Mouse (Mus musculus) erythroblast, embryonic 14.5 days (primary cell): ENCODE measurements around the gene Utp18. TPM values are rescaled to one million over a fixed set of nuclear protein-coding genes. Genes with fewer than 3 reads are reported as not detected.

Experiments
- H3K27me3 ChIP-seq: 2 replicates; pipeline ENCODE4 v1.6.1; 2012; ENCODE audit warnings: inconsistent platforms; ENCODE audit not compliant: control insufficient read depth
- H3K36me3 ChIP-seq: 2 replicates; pipeline ENCODE4 v1.6.1; 2012; ENCODE audit warnings: mild to moderate bottlenecking, inconsistent platforms; ENCODE audit not compliant: control insufficient read depth
- H3K4me1 ChIP-seq: 2 replicates; pipeline ENCODE4 v1.6.1; 2012; ENCODE audit warnings: inconsistent platforms; ENCODE audit not compliant: control insufficient read depth
- H3K4me3 ChIP-seq: replicated peaks from 2 replicates; pipeline ENCODE3; 2012; ENCODE audit warnings: moderate library complexity, mild to moderate bottlenecking, inconsistent platforms
- H3K9me3 ChIP-seq: 2 replicates; pipeline ENCODE4 v1.6.1; 2012; ENCODE audit warnings: low read length, inconsistent platforms, mixed read lengths; ENCODE audit not compliant: control insufficient read depth
- GATA1 ChIP-seq: IDR thresholded peaks from 2 replicates; pipeline ENCODE4 v1.6.1; 2012; ENCODE audit warnings: low read length, inconsistent platforms, mixed read lengths
- TAL1 ChIP-seq: IDR thresholded peaks from 3 replicates; pipeline ENCODE4 v1.6.1; 2012; ENCODE audit warnings: low read length, inconsistent platforms, mixed read lengths
- polyA plus RNA-seq: library from polyadenylated mRNA; stranded (reverse); fragments of >175 nt; gene quantifications from 2 replicates; pipeline ENCODE4 v1.2.3, GENCODE M21; 2012

Gene Utp18
- polyA plus RNA-seq, 1 experiment: 1.2 TPM

GRCm38 (mm10) chr11:93884901-93885571 lies 530 bp downstream of the Utp18 start:
- Histone ChIP-seq H3K36me3 (peaks cover 33% of the 10 kb centered on the region), H3K9me3 (no peaks in the 10 kb centered on the region), H3K27me3 (no peaks in the 10 kb centered on the region), H3K4me1 (peaks cover 40% of the 10 kb centered on the region), H3K4me3 (peak overlapping the region; percentile 95)
- TF ChIP-seq GATA1 (no peak), TAL1 (no peak)

GRCm38 (mm10) chr11:93884068-93884467 lies 1.5 kb downstream of the Utp18 start:
- no peak for TF ChIP-seq TAL1
- TF ChIP-seq GATA1: no peak
- H3K4me1 ChIP-seq: peaks cover 34% of the 10 kb centered on the region
- H3K36me3 ChIP-seq: peaks cover 43% of the 10 kb centered on the region
- no peaks in the 10 kb centered on the region for H3K9me3 ChIP-seq
- no peaks in the 10 kb centered on the region for H3K27me3 ChIP-seq
- peak overlapping the region; percentile 95 for H3K4me3 ChIP-seq

- Histone ChIP-seq H3K4me3 (no peak overlapping the region), H3K9me3 (no peaks in the 10 kb centered on the region), H3K27me3 (no peaks in the 10 kb centered on the region), H3K36me3 (peaks cover 60% of the 10 kb centered on the region), H3K4me1 (no peaks in the 10 kb centered on the region)
- TF ChIP-seq TAL1 (no peak), GATA1 (no peak)
Measured at GRCm38 (mm10) chr11:93862638-93863037, 22.9 kb downstream of the Utp18 start.

GRCm38 (mm10) chr11:93862045-93862623 lies 23.4 kb downstream of the Utp18 start:
- Histone ChIP-seq H3K4me3 (no peak overlapping the region), H3K9me3 (no peaks in the 10 kb centered on the region), H3K36me3 (peaks cover 55% of the 10 kb centered on the region), H3K27me3 (no peaks in the 10 kb centered on the region), H3K4me1 (no peaks in the 10 kb centered on the region)
- TF ChIP-seq GATA1 (no peak), TAL1 (no peak)

- TF ChIP-seq TAL1 (no peak), GATA1 (no peak)
- Histone ChIP-seq H3K4me3 (no peak overlapping the region), H3K4me1 (no peaks in the 10 kb centered on the region), H3K9me3 (no peaks in the 10 kb centered on the region), H3K27me3 (no peaks in the 10 kb centered on the region), H3K36me3 (peaks cover 45% of the 10 kb centered on the region)
Measured at GRCm38 (mm10) chr11:93861193-93861592, 24.4 kb downstream of the Utp18 start.

GRCm38 (mm10) chr11:93860540-93861172 lies 24.9 kb downstream of the Utp18 start:
- Histone ChIP-seq H3K36me3 (peaks cover 40% of the 10 kb centered on the region), H3K4me1 (no peaks in the 10 kb centered on the region), H3K9me3 (no peaks in the 10 kb centered on the region), H3K27me3 (no peaks in the 10 kb centered on the region), H3K4me3 (no peak overlapping the region)
- no peak for TF ChIP-seq TAL1
- no peak for TF ChIP-seq GATA1

GRCm38 (mm10) chr11:93856284-93856955 lies 29.1 kb downstream of the Utp18 start:
- no peaks in the 10 kb centered on the region for H3K27me3 ChIP-seq
- H3K4me1 ChIP-seq: no peaks in the 10 kb centered on the region
- no peak overlapping the region for H3K4me3 ChIP-seq
- H3K36me3 ChIP-seq: peaks cover 13% of the 10 kb centered on the region
- no peaks in the 10 kb centered on the region for H3K9me3 ChIP-seq
- TF ChIP-seq GATA1 (no peak), TAL1 (no peak)

GRCm38 (mm10) chr11:93852546-93852945 lies 33.0 kb downstream of the Utp18 start:
- TF ChIP-seq GATA1 (no peak), TAL1 (no peak)
- Histone ChIP-seq H3K4me1 (no peaks in the 10 kb centered on the region), H3K9me3 (no peaks in the 10 kb centered on the region), H3K4me3 (no peak overlapping the region), H3K27me3 (no peaks in the 10 kb centered on the region), H3K36me3 (no peaks in the 10 kb centered on the region)

GRCm38 (mm10) chr11:93847342-93847741 lies 38.2 kb downstream of the Utp18 start:
- no peaks in the 10 kb centered on the region for H3K27me3 ChIP-seq
- no peaks in the 10 kb centered on the region for H3K36me3 ChIP-seq
- H3K4me3 ChIP-seq: no peak overlapping the region
- no peaks in the 10 kb centered on the region for H3K4me1 ChIP-seq
- no peak for TF ChIP-seq GATA1
- TF ChIP-seq TAL1: no peak
- no peaks in the 10 kb centered on the region for H3K9me3 ChIP-seq

- H3K9me3 ChIP-seq: no peaks in the 10 kb centered on the region
- TF ChIP-seq TAL1: no peak
- no peak for TF ChIP-seq GATA1
- no peaks in the 10 kb centered on the region for H3K27me3 ChIP-seq
- H3K36me3 ChIP-seq: no peaks in the 10 kb centered on the region
- H3K4me1 ChIP-seq: no peaks in the 10 kb centered on the region
- no peak overlapping the region for H3K4me3 ChIP-seq
Measured at GRCm38 (mm10) chr11:93835800-93836199, 49.8 kb downstream of the Utp18 start.
